Mouse (Mus musculus): ENCODE data around the gene Tbk1.

DNA sequence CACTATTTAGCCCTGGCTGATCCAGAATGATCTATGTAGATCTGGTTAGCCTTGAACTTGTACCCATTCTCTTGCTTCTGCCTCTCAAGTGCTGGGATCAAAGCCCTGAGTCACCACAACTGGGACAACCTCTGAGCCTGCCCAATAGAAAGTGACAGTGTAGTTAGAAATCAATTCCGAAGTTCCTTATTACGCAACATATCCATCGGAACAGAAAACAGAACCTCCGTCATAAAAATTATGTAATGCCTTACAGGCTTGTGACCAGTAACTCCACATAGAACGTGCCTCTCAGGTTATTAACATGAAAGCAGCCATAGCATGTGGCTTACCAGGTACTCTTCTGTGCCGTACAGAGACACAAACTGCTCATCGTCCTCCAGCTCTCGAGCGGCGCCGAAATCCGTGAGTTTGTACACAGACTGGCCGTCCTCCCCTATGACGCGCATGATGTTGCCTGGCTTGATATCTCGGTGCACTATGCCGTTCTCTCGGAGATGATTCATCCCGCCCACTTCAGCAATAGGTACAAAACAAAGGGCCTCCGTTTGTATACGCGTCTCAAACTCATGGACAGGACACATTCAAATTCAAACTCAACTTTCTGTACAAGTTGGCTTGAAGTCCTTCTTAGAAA lies 15.0 kb downstream of the Tbk1 start:
- no peak for TF ChIP-seq NELFE (IDR thresholded peaks at IDR 0.05; ENCODE audit: low read depth, low read length)
- no peak for TF ChIP-seq MAFK (IDR thresholded peaks at IDR 0.05; ENCODE audit: insufficient replicate concordance, low read length)
- TF ChIP-seq CTCF (conservative IDR thresholded peaks at IDR 0.05 in 1 of 2, IDR thresholded peaks at IDR 0.05 in 1 of 2; ENCODE audit: low read depth in 2 of 2, low read length in 2 of 2) = no peak
- no peak for TF ChIP-seq MAZ (IDR thresholded peaks at IDR 0.05; ENCODE audit: low read depth, low read length)
- TF ChIP-seq MEF2A (IDR thresholded peaks at IDR 0.05; ENCODE audit: borderline replicate concordance, low read depth, low read length) = no peak
- TF ChIP-seq ZMIZ1 (IDR thresholded peaks at IDR 0.05; ENCODE audit: low read depth, low read length) = no peak
- TF ChIP-seq UBTF (IDR thresholded peaks at IDR 0.05; ENCODE audit: low read depth, low read length) = no peak
- TF ChIP-seq TBP (conservative IDR thresholded peaks at IDR 0.05; ENCODE audit: low read depth, low read length) = no peak
- TF ChIP-seq RCOR1 (conservative IDR thresholded peaks at IDR 0.05; ENCODE audit: low read depth, low read length) = no peak
- no peak for TF ChIP-seq ZC3H11A (IDR thresholded peaks at IDR 0.05; ENCODE audit: low read depth, low read length)
- no peak for TF ChIP-seq ZKSCAN1 (IDR thresholded peaks at IDR 0.05; ENCODE audit: borderline replicate concordance, low read depth, low read length)

All from CH12.LX (cell line).